8 mouse cellular contexts compared by ENCODE assay signal in the genomic region with DNA sequence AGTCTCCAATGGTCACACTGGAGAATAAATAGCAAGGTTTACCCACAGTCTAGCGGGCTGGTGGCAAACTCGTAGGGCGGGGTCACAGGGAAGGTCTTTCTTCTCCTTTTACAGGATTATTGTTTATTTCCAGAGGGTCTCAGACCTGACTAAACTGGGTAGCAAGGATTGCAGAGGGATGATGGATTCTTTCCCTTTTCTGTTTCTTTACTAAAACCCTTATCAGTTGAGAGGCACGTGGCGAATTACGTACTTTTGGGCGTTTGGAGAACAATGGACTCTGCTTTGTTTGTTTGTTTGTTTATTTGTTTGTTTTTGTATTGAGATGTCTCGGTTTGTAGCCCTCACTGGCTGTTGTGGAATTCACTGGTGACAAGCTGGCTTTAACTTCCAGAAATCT. TPM values are rescaled to one million over a fixed set of nuclear protein-coding genes. Genes with fewer than 3 reads are reported as not detected.
A peak's percentile ranks its signal among the peaks of the same experiment; 100 is the strongest.
DNase-seq lines count a peak whose midpoint lies in the region; ATAC-seq and TF ChIP-seq lines count a peak whose summit lies in the region.

No protein-coding gene starts in this region.

- H3K4me2 ChIP-seq in embryonic facial prominence, embryonic 11.5 days (ENCODE audit: low read depth, low read length): peak overlapping the region; percentile 39
- peak overlapping the region; percentile 67 for H3K4me2 ChIP-seq in intestine, embryonic 16.5 days (ENCODE audit: low read depth, low read length)
- H3K4me2 ChIP-seq in neural tube, embryonic 14.5 days (ENCODE audit: low read depth, low read length): peak overlapping the region; percentile 47

- no peaks in the 10 kb centered on the region for H3K4me1 ChIP-seq in embryonic facial prominence, embryonic 11.5 days (ENCODE audit: control insufficient read depth, insufficient read depth, low read length)
- H3K4me1 ChIP-seq in intestine, embryonic 16.5 days (ENCODE audit: control insufficient read depth, insufficient read depth, low read length): no peaks in the 10 kb centered on the region; the same call in 1 of the 2 replicates
- H3K4me1 ChIP-seq in neural tube, embryonic 14.5 days (ENCODE audit: control insufficient read depth, insufficient read depth, low read length): peaks cover 3% of the 10 kb centered on the region; the same call in 1 of the 2 replicates

- DNase-seq in left cerebral cortex, adult 2 months (ENCODE audit: extremely low spot score in 1 of 2, low spot score in 2 of 2): no peak
- no peak for DNase-seq in left cerebral cortex, adult 11 months (ENCODE audit: low spot score)
- DNase-seq in embryonic facial prominence, embryonic 11.5 days (ENCODE audit: low spot score): peak; percentile 18
- no peak for DNase-seq in left cerebral cortex, adult 18-20 months (ENCODE audit: low spot score in 2 of 2)
- no peak for DNase-seq in left cerebral cortex, adult 9 months (ENCODE audit: low spot score in 2 of 2)
- no peak for DNase-seq in gastrocnemius, postnatal 36 days

- no peaks in the 10 kb centered on the region for H3K27me3 ChIP-seq in embryonic facial prominence, embryonic 11.5 days (ENCODE audit: control insufficient read depth, insufficient read depth, low read length)
- no peaks in the 10 kb centered on the region for H3K27me3 ChIP-seq in intestine, embryonic 16.5 days (replicated peaks; ENCODE audit: control insufficient read depth, insufficient read depth, low read length)
- peaks cover 3% of the 10 kb centered on the region; the same call in 1 of the 2 replicates for H3K27me3 ChIP-seq in neural tube, embryonic 14.5 days (ENCODE audit: control insufficient read depth, insufficient read depth, low read length)

- no peak for TF ChIP-seq CTCF in left cerebral cortex, adult 2 months (IDR thresholded peaks at IDR 0.05)

- ATAC-seq in embryonic facial prominence, embryonic 11.5 days (replicated peaks; ENCODE audit: insufficient number of reproducible peaks, low FRiP score, low TSS enrichment, low read depth): no peak
- no peak for ATAC-seq in intestine, embryonic 16.5 days
- 0 out of 2 replicates have a peak, but pooled peaks have one; percentile 9 for ATAC-seq in neural tube, embryonic 14.5 days (ENCODE audit: low read depth)

- no peaks in the 10 kb centered on the region for H3K9me3 ChIP-seq in embryonic facial prominence, embryonic 11.5 days (replicated peaks; ENCODE audit: control insufficient read depth, low read length)
- no peaks in the 10 kb centered on the region for H3K9me3 ChIP-seq in intestine, embryonic 16.5 days (ENCODE audit: control insufficient read depth, low read length)
- H3K9me3 ChIP-seq in neural tube, embryonic 14.5 days (ENCODE audit: control insufficient read depth, low read length): no peaks in the 10 kb centered on the region

- no peaks in the 10 kb centered on the region for H3K36me3 ChIP-seq in embryonic facial prominence, embryonic 11.5 days (replicated peaks; ENCODE audit: control insufficient read depth, insufficient read depth, low read depth, low read length)
- no peaks in the 10 kb centered on the region for H3K36me3 ChIP-seq in intestine, embryonic 16.5 days (ENCODE audit: control insufficient read depth, insufficient read depth, low read length)
- no peaks in the 10 kb centered on the region for H3K36me3 ChIP-seq in neural tube, embryonic 14.5 days (ENCODE audit: control insufficient read depth, insufficient read depth, low read length)

- H3K9ac ChIP-seq in embryonic facial prominence, embryonic 11.5 days (replicated peaks; ENCODE audit: low read length): no peak overlapping the region
- H3K9ac ChIP-seq in intestine, embryonic 16.5 days (ENCODE audit: low read depth, low read length): peak overlapping the region; percentile 54
- no peak overlapping the region; the same call in 1 of the 2 replicates for H3K9ac ChIP-seq in neural tube, embryonic 14.5 days (replicated peaks; ENCODE audit: low read depth, low read length)

- intact Hi-C loops in left cerebral cortex, adult 2 months (cut with DNase I): loop anchor here (1.0 to 10.0 kb wide), 5 partner anchors 20 to 606 kb away; a partner anchor contains a TSS
- intact Hi-C loops in gastrocnemius, postnatal 36 days (cut with DNase I): loop anchor here (5.0 kb wide), 1 partner anchor 112 kb away; no protein-coding TSS in a partner anchor

- H3K4me3 ChIP-seq in left cerebral cortex, adult 2 months: peak overlapping the region; percentile 53
- peak overlapping the region; percentile 38 for H3K4me3 ChIP-seq in embryonic facial prominence, embryonic 11.5 days (ENCODE audit: low read depth, low read length)
- peak overlapping the region; percentile 58 for H3K4me3 ChIP-seq in intestine, embryonic 16.5 days (ENCODE audit: low read length)
- peak overlapping the region; percentile 45 for H3K4me3 ChIP-seq in neural tube, embryonic 14.5 days (ENCODE audit: low read depth, low read length)

- H3K27ac ChIP-seq in left cerebral cortex, adult 2 months: no peak overlapping the region
- H3K27ac ChIP-seq in embryonic facial prominence, embryonic 11.5 days (replicated peaks; ENCODE audit: low read depth, low read length): no peak overlapping the region
- no peak overlapping the region for H3K27ac ChIP-seq in intestine, embryonic 16.5 days (ENCODE audit: low read length)
- no peak overlapping the region for H3K27ac ChIP-seq in neural tube, embryonic 14.5 days (ENCODE audit: low read depth, low read length)

- WGBS in embryonic facial prominence, embryonic 11.5 days: 5% methylated on average over 8 of the region's 8 CpGs
- WGBS in intestine, embryonic 16.5 days: 7% methylated on average over 8 of the region's 8 CpGs
- WGBS in neural tube, embryonic 14.5 days: 6% methylated on average over 8 of the region's 8 CpGs

RNA-seq across cellular contexts. Expression of a gene that starts 13.5 kb away (rescaled TPM):
- not detected for total RNA-seq in left cerebral cortex, adult 2 months (2021)
- not detected in 2 replicates for polyA plus RNA-seq in embryonic facial prominence, embryonic 11.5 days (2014; fragmentation: Nextera tagmentation; extraction: Ambion mirVana)
- polyA plus RNA-seq in intestine, embryonic 16.5 days (2015; fragmentation: Nextera tagmentation; extraction: Ambion mirVana): not detected in 2 replicates
- not detected in 2 replicates for polyA plus RNA-seq in neural tube, embryonic 14.5 days (2014; fragmentation: Nextera tagmentation; extraction: Ambion mirVana)
- not detected for total RNA-seq in left cerebral cortex, adult 18-20 months (2021)
- not detected for total RNA-seq in gastrocnemius, postnatal 36 days (2021)

RNA-seq across cellular contexts. Expression of a gene that starts 32.8 kb away (rescaled TPM):
- total RNA-seq in left cerebral cortex, adult 2 months (2021): not detected
- polyA plus RNA-seq in embryonic facial prominence, embryonic 11.5 days (2014; fragmentation: Nextera tagmentation; extraction: Ambion mirVana): 0.41 and 0.67 TPM in 2 replicates
- not detected in 2 replicates for polyA plus RNA-seq in intestine, embryonic 16.5 days (2015; fragmentation: Nextera tagmentation; extraction: Ambion mirVana)
- polyA plus RNA-seq in neural tube, embryonic 14.5 days (2014; fragmentation: Nextera tagmentation; extraction: Ambion mirVana): 0.35 TPM in 1 of 2 replicates, not detected in the other
- under 1 TPM; 0.33 to 0.37 TPM for total RNA-seq in left cerebral cortex, adult 18-20 months (2021)
- total RNA-seq in gastrocnemius, postnatal 36 days (2021): not detected
